In the genomic region with DNA sequence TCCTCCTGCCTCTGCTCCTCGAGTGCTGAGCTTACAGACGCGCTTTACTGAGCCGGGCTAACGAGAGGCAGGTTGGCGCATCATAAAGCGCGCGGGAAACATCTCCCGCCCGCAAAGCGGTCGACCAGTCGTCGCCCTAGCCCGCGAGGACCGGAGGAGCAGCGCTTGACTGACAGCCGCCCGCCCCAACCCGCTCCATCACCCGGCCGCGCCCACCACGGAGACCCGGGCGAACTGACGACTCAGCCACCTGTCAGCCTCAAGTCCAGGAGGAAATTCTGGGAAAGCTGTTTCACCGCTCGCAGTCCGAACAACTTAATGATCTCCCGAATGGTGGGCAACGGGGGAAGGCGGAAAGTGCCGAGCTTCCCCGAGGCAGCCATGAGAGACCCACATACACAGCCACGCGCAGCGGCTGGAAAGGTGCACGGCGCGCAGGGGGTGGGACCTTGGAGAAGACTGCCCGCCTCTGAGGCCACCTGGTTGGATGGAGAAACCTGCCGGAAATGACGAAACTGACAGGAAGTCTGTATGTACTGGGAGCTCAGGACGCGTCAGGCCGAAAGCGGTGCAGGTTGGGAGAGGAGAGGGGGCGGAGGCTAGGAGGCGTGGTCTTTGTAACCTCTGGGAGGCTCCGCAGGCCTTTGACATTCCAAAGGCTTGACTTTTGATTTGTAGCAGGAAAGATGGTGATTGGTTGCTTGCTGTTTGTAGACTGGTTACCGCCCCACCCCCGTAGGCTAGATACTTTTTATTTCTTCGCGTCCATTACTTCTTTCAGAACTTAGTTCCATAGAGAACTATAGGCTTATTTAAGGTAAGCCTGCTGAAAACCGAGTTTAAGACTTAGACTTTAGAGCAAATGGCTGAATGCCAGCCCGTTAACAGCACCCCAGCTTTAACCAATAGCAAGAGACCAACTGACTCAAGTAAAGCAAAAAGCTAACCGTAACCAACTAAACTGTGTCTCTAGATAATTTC, we compare ENCODE assay signal across 8 mouse cellular contexts. TPM values are rescaled to one million over a fixed set of nuclear protein-coding genes. Genes with fewer than 3 reads are reported as not detected.
DNase-seq lines count a peak whose midpoint lies in the region; ATAC-seq lines count a peak whose summit lies in the region.

Gene Tfb1m, minus strand, starts transcription at position 451 of the 981 bp plus-strand sequence.

- H3K4me2 ChIP-seq in hindbrain, embryonic 11.5 days (replicated peaks; ENCODE audit: low read depth, low read length): peak within 1 kb of the TSS; percentile 42

- peak; percentile 99 for DNase-seq in Muller cell, postnatal 12 days (ENCODE audit: inconsistent ontology term)
- peak; percentile 98 for DNase-seq in cerebellum, adult 9-11 months
- peak; percentile 98 for DNase-seq in frontal cortex, adult 2 months (ENCODE audit: extremely low spot score in 1 of 2, low spot score in 1 of 2)
- DNase-seq in hindbrain, embryonic 11.5 days (ENCODE audit: low spot score): peak; percentile 98
- peak; percentile 96 to 97 for DNase-seq in layer of hippocampus, postnatal 10 days (ENCODE audit: low spot score in 2 of 2)
- DNase-seq in lung, postnatal 10 days: peak; percentile 99
- DNase-seq in ovary, postnatal 36 days (ENCODE audit: low spot score): peak; percentile 93
- peak; percentile 97 for DNase-seq in thymus, postnatal 25 days

- no peaks in the 10 kb centered on the region for H3K36me3 ChIP-seq in hindbrain, embryonic 11.5 days (ENCODE audit: control insufficient read depth, insufficient read depth, low read length)

- peak within 1 kb of the TSS; percentile 52 for H3K4me3 ChIP-seq in hindbrain, embryonic 11.5 days (ENCODE audit: low read depth, low read length)

- H3K27ac ChIP-seq in hindbrain, embryonic 11.5 days (ENCODE audit: low read depth, low read length): peak within 1 kb of the TSS; percentile 67; the same call in 1 of the 2 replicates

- WGBS in hindbrain, embryonic 11.5 days: 1% methylated on average over 60 of the region's 60 CpGs

- H3K4me1 ChIP-seq in hindbrain, embryonic 11.5 days (replicated peaks; ENCODE audit: control insufficient read depth, insufficient read depth, low read length): no peaks in the 10 kb centered on the region

- peak within 1 kb of the TSS; percentile 7 for H3K9ac ChIP-seq in hindbrain, embryonic 11.5 days (ENCODE audit: low read depth, low read length)

- no peaks in the 10 kb centered on the region for H3K9me3 ChIP-seq in hindbrain, embryonic 11.5 days (ENCODE audit: control insufficient read depth, low read length)

- peak; percentile 100 for ATAC-seq in hindbrain, embryonic 11.5 days (ENCODE audit: low FRiP score)

- no peaks in the 10 kb centered on the region for H3K27me3 ChIP-seq in hindbrain, embryonic 11.5 days (ENCODE audit: control insufficient read depth, insufficient read depth, low read length)

RNA-seq across cellular contexts. Expression of gene Tfb1m, which starts in this region (rescaled TPM):
- 5.9 and 7.3 TPM in 2 replicates for polyA plus RNA-seq in frontal cortex, adult 2 months (2012; rRNA removed)
- polyA plus RNA-seq in hindbrain, embryonic 11.5 days (2014; fragmentation: Nextera tagmentation; extraction: Ambion mirVana): 19.8 and 21.9 TPM in 2 replicates
- total RNA-seq in layer of hippocampus, postnatal 10 days (2021): 1 to 10 TPM; 5.0 to 5.4 TPM

Comparison
In these comparisons a context has a peak if more than half of its experiments do, and no peak if none do; other contexts are left out.
1. Peak in every context shown above with its lines: DNase-seq, ATAC-seq, H3K4me3 ChIP-seq and H3K27ac ChIP-seq.